ENCODE assay signal across 11 mouse cellular contexts in the genomic region with DNA sequence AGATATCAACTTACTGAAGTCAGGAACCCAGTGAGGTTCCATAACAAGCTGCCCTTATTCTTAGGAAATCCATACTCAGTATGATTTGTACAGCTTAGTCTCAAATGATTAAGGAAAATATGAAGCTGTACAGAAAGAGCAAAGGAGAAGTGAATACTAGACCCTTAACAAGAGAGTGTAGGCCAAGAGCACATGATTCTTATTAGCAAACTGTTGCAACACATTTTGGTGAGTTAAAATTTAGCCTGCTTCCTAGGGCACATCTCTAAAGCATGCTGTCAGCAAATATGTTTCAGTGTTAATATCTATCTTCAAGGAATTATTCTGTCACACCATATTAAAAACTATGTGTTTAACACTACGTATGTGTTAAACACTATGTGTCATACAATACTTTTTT.
"Had no signal": no experiment of that assay in that cellular context is flagged by ENCODE, and none has a peak within 500 bp of the region (broad histone marks: within the 10 kb centered on the region; RNA-seq: fewer than 3 reads in every experiment).

No protein-coding gene starts in this region.

- H3K27me3 ChIP-seq: intestine, embryonic 15.5 days; liver, embryonic 15.5 days; lung, embryonic 15.5 days; midbrain, embryonic 15.5 days; neural tube, embryonic 12.5 days had no signal

- ATAC-seq: intestine, embryonic 15.5 days; midbrain, embryonic 15.5 days had no signal

- H3K9ac ChIP-seq: intestine, embryonic 15.5 days; liver, embryonic 15.5 days; lung, embryonic 15.5 days; midbrain, embryonic 15.5 days; neural tube, embryonic 12.5 days had no signal

- H3K27ac ChIP-seq: intestine, embryonic 15.5 days; left cerebral cortex, adult 2 months; limb, embryonic 10.5 days; liver, embryonic 15.5 days; lung, embryonic 15.5 days; midbrain, embryonic 15.5 days; neural tube, embryonic 12.5 days; stomach, postnatal 0 days had no signal

- H3K36me3 ChIP-seq: intestine, embryonic 15.5 days; limb, embryonic 10.5 days; liver, embryonic 15.5 days; lung, embryonic 15.5 days; midbrain, embryonic 15.5 days; neural tube, embryonic 12.5 days had no signal

- H3K9me3 ChIP-seq: intestine, embryonic 15.5 days; limb, embryonic 10.5 days; liver, embryonic 15.5 days; lung, embryonic 15.5 days; midbrain, embryonic 15.5 days; neural tube, embryonic 12.5 days had no signal

- H3K4me1 ChIP-seq: intestine, embryonic 15.5 days; limb, embryonic 10.5 days; liver, embryonic 15.5 days; lung, embryonic 15.5 days; midbrain, embryonic 15.5 days; neural tube, embryonic 12.5 days had no signal

- H3K4me2 ChIP-seq: intestine, embryonic 15.5 days; liver, embryonic 15.5 days; lung, embryonic 15.5 days; midbrain, embryonic 15.5 days; neural tube, embryonic 12.5 days had no signal

- H3K4me3 ChIP-seq: intestine, embryonic 15.5 days; left cerebral cortex, adult 2 months; limb, embryonic 10.5 days; liver, embryonic 15.5 days; lung, embryonic 15.5 days; midbrain, embryonic 15.5 days; neural tube, embryonic 12.5 days had no signal

- DNase-seq: kidney, adult 8-10 months; kidney, postnatal 25 days; thymus, postnatal 4 days had no signal
